Mouse (Mus musculus) T-helper 2 cell (primary cell): Measurements from ENCODE around the gene Ntm.

Source experiments
- in situ Hi-C: fragments of 300-600 bp; cut with MboI, MseI; formaldehyde crosslinking; loops from one replicate; pipeline ENCODE4 v1.15.1; 2025; ENCODE audit warnings: high pct_unique_total_duplicates

Ntm gene

DNA sequence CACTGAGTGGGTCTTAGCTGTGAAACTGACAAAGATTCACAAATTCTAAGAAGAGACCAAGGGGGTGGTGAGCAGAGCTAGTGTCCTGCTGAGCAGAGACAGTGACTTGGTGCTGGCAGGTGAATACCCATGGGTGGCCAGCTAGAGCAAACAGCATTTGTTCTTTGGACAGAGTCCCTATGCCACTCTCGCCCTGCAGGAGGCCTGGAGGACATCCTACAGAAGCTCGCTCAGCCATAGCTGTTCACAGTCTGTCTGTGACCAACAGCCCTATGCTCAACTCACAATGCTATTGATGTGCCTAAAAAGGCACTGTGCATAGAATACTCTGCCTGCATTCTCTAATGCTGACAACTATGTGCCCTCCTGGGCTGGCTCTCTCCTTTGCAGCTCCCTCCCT is 888.4 kb downstream of the Ntm start:
- in situ Hi-C loops = no loop called here

- in situ Hi-C loops = no loop called here
These were observed 890.9 kb downstream of the Ntm start for GRCm38 (mm10) chr9:29071997-29072396.

GRCm38 (mm10) chr9:29067572-29067971 is 895.4 kb downstream of the Ntm start:
- in situ Hi-C loops = no loop called here

DNA sequence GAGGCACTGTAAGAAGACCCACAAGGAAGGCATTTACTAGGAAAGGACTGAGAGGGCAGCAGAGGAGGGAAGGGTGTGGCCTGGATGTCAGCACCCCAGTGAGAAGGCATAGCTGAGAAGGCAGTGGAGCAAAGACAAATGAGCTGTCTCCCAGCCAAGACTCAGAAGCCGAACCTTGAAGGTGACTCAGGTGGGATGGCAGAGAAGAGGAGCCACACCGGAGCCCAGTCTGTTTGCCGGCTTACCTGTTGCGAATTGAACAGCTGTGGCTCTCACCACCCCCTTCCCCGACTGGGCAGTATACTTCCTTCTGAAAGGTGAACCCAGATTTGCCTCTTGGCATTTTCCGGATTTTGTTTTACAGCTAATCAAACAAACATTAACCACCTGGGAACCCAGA is 902.6 kb downstream of the Ntm start:
- in situ Hi-C loops = no loop called here

- in situ Hi-C loops = no loop called here
These were observed 904.1 kb downstream of the Ntm start for GRCm38 (mm10) chr9:29058811-29059210.

- in situ Hi-C loops = no loop called here
These were observed 907.3 kb downstream of the Ntm start for GRCm38 (mm10) chr9:29055637-29056036.

GRCm38 (mm10) chr9:29036466-29036865 is 926.5 kb downstream of the Ntm start:
- in situ Hi-C loops = loop anchor here (10.0 kb wide), 1 partner anchor 1382 kb away; no protein-coding TSS in a partner anchor

DNA sequence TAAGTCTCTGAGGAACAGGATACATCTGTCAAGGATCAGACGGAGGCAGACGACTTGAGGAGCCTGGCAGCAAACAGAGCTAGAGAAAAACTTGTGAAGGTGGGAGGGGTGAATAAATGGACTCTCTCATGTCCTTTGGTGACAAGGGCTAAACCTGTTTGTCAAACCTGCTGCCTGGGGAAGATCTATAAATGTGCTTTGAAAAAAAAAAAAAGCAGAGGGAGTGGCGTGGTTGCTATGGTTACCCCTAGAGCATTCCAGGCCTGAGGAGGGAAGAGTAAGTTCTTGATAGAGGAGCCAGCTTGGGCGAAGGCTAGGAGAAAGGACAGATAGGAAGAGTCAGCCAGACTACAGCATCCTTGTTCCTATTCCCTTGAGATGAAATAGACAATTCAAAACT is 926.9 kb downstream of the Ntm start:
- in situ Hi-C loops = loop anchor here (10.0 kb wide), 1 partner anchor 1381 kb away; no protein-coding TSS in a partner anchor

GRCm38 (mm10) chr9:29026410-29026809 is 936.5 kb downstream of the Ntm start:
- in situ Hi-C loops = no loop called here

- in situ Hi-C loops = no loop called here
These were observed 937.3 kb downstream of the Ntm start for GRCm38 (mm10) chr9:29025603-29026002.

DNA sequence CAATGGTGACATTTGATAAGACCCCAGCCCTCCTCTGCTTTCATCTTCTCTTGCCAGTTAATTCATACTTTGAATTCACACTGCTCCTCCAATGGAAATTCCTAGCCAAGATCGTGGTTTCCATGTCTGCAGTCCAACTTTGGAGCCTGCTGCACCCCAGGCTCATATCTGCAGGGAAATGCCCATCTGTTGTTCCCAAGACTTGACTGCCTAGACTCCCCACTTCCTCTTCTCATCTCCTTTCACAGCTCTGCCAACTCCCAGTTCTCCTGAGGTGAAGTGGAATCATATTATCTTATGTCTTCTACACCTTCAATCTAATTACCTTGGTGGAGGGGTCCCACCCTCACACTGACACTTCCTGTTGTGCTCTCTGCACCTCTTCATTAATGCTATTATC is 937.8 kb downstream of the Ntm start:
- in situ Hi-C loops = no loop called here

DNA sequence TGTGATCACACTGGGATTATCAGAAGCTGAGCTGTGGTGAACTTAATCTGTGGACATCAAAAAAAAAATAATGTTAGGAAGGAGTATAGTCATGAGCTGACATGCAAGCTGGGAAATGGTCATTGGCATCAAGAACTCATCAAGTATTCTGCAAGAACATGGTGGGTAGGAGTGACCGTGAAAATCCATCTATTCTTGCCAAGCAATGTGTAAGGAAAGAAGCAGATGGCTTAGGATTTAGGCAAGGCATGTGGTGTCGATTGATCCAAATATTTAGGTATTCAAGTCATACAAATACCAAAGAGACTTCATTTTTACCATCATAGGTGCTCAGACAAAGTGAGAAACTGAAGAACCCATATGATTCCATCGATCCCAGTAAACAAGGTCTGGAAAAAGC is 946.1 kb downstream of the Ntm start:
- in situ Hi-C loops = no loop called here

GRCm38 (mm10) chr9:29013881-29014280 is 949.1 kb downstream of the Ntm start:
- in situ Hi-C loops = no loop called here

DNA sequence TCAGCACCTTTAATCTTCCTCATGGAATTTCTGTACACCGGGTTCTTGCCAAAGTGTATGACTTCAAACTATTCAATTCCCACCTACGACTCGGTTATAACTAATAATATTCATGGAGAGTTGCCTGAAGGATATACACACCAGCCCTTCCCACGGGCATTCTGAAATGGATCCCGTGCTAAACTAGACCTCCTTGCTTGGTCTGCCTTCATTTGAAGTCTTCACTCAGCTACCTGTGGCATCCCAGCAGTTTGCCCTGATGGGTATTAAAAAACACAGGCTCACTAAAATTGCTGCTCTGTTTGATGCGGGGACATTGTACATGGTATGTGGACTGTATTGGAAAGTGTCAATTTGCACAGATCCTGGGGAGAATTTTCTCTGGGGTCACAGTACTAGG is 950.4 kb downstream of the Ntm start:
- in situ Hi-C loops = no loop called here

- in situ Hi-C loops = no loop called here
These were observed 951.5 kb downstream of the Ntm start for GRCm38 (mm10) chr9:29011476-29011875.

- in situ Hi-C loops = loop anchor here (5.0 kb wide), 1 partner anchor 77 kb away; no protein-coding TSS in a partner anchor
These were observed 958.4 kb downstream of the Ntm start for GRCm38 (mm10) chr9:29004534-29004933.

DNA sequence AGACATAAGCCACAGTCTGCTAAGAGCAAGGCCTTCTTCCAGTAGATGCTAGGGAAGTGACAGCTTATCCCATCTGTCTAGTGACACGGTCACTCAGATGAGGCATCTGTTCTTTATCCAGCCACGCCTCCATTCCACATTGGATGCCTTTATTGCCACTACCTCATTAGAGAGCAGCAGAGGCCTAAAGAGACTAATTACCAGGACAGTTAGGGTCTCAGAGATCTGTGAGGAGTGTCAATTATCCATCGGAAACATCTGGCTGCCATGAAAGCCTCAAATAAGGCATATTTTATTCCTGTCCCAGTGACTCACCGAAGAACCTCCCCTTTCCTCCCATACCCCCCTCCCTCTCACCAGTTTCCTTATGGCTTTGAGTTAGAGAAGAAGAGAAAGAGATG is 963.0 kb downstream of the Ntm start:
- in situ Hi-C loops = loop anchor here (5.0 kb wide), 1 partner anchor 73 kb away; no protein-coding TSS in a partner anchor

- in situ Hi-C loops = no loop called here
These were observed 985.7 kb downstream of the Ntm start for GRCm38 (mm10) chr9:28977275-28977674.

- in situ Hi-C loops = loop anchor here (25.0 kb wide), 1 partner anchor 1418 kb away; no protein-coding TSS in a partner anchor
These were observed 993.5 kb downstream of the Ntm start for GRCm38 (mm10) chr9:28969455-28969854.
